Mouse (Mus musculus) heart, adult 9 months (tissue): ENCODE measurements around the gene Id2.

Experiments
- DNase-seq, 2 experiments: peaks; one replicate each; pipeline ENCODE4 v3.0.0; 2022; ENCODE audit warnings: low spot score in 2 of 2

Id2 gene

GRCm38 (mm10) chr12:25086966-25087365 lies 10.0 kb downstream of the Id2 start:
- no peak for DNase-seq

GRCm38 (mm10) chr12:25083260-25084178 lies 13.4 kb downstream of the Id2 start:
- no peak for DNase-seq

GRCm38 (mm10) chr12:25074344-25074743 lies 22.6 kb downstream of the Id2 start:
- DNase-seq, result no peak

- no peak for DNase-seq
These were observed 23.6 kb downstream of the Id2 start for GRCm38 (mm10) chr12:25073374-25073773.

GRCm38 (mm10) chr12:25062264-25062663 lies 34.7 kb downstream of the Id2 start:
- DNase-seq, result no peak

- DNase-seq, result no peak
These were observed 36.0 kb downstream of the Id2 start for GRCm38 (mm10) chr12:25060901-25061300.

- peak in 1 of 2 experiments; percentile 18 for DNase-seq
These were observed 37.3 kb downstream of the Id2 start for GRCm38 (mm10) chr12:25059487-25060200.

GRCm38 (mm10) chr12:25054963-25055362 lies 42.0 kb downstream of the Id2 start:
- no peak for DNase-seq

- no peak for DNase-seq
These were observed 42.4 kb downstream of the Id2 start for GRCm38 (mm10) chr12:25054511-25054910.

GRCm38 (mm10) chr12:25049253-25049652 lies 47.7 kb downstream of the Id2 start:
- DNase-seq, result no peak

- DNase-seq, result no peak
These were observed 52.4 kb downstream of the Id2 start for GRCm38 (mm10) chr12:25044579-25044978.

- DNase-seq, result no peak
These were observed 52.9 kb downstream of the Id2 start for GRCm38 (mm10) chr12:25044056-25044455.
